Mouse (Mus musculus) gastrocnemius, adult 2 months (tissue): Measurements from ENCODE around the gene Nr2e1. TPM values are rescaled to one million over a fixed set of nuclear protein-coding genes. Genes with fewer than 3 reads are reported as not detected.
A peak's percentile ranks its signal among the peaks of the same experiment; 100 is the strongest.

Experiments used
- DNase-seq: peaks from one replicate; pipeline ENCODE4 v3.0.0; 2022
- H3K27ac ChIP-seq: fragments of 200-600 bp; 2 replicates; pipeline ENCODE4 v1.8.1; 2022; ENCODE audit warnings: mild to moderate bottlenecking
- H3K4me3 ChIP-seq: fragments of 200-600 bp; 2 replicates; pipeline ENCODE4 v1.8.1; 2022; ENCODE audit warnings: mild to moderate bottlenecking, moderate library complexity
- CTCF ChIP-seq: fragments of 200-600 bp; IDR thresholded peaks from 2 replicates; pipeline ENCODE4 v1.8.1; 2022; ENCODE audit warnings: antibody characterized with exemption, mild to moderate bottlenecking, moderate library complexity
- intact Hi-C: fragments of 180-260 bp; cut with DNase I; formaldehyde crosslinking; loops from one replicate; pipeline ENCODE4 v1.15.1; 2025
- long read RNA-seq, 2 experiments: library from polyadenylated mRNA; stranded (forward); transcript quantifications; one replicate each; pipeline ENCODE4 v2.0.0; 2021
- total RNA-seq, 2 experiments: library from RNA; stranded (reverse); gene quantifications; 2 replicates each; pipeline ENCODE4 v1.2.3; 2021

Nr2e1 gene
- not detected for total RNA-seq
- long read RNA-seq, experiment 1 = 0 reads
- long read RNA-seq, experiment 2 = 0 reads

DNA sequence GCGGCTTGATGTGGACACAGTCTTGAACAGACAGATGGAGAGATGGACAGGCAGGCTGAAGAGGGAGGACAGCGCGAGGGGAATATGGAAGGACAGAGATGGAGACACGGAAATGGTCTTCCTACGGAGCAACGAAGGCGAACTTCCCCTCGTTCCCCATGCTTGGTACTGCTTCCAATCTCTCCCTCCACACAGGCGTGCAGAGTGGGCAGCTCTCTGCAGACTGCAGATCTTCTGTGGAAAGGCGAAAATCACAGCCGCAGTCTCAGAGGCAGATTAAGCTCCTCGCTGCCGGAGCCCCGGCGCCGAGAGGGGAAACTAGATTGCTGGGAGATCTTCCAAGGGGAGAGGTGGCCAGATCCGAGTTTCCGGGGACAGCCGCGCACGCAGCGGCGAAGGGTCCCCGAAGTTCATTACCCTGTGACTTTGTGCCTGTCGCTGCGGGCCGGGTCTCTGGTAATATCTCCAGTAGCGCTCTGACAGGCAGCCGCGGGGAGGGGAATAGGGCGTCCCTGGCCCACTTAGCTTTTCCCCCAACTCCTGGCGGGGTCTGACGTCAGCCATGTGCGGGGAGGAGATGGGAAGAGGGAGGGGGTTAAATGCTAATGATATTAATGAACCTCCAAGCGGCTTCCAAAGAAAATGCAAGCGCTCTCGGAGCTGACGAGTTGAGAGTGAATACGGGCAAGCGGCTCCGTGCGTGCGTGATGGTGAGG lies at the start of gene Nr2e1, which contains the start of gene Ostm1:
TSS of gene Nr2e1 (minus strand) at position 476 of the 716 bp plus-strand sequence.
TSS of gene Ostm1 (plus strand) at position 666 of the 716 bp plus-strand sequence.
- H3K27ac ChIP-seq = no peak within 1 kb of the TSS
- TF ChIP-seq CTCF = no peak
- peak; percentile 28 for DNase-seq
- intact Hi-C loops = loop anchor here (5.0 kb wide), 1 partner anchor 49 kb away; no protein-coding TSS in a partner anchor
- peak within 1 kb of the TSS; percentile 58 for H3K4me3 ChIP-seq

DNA sequence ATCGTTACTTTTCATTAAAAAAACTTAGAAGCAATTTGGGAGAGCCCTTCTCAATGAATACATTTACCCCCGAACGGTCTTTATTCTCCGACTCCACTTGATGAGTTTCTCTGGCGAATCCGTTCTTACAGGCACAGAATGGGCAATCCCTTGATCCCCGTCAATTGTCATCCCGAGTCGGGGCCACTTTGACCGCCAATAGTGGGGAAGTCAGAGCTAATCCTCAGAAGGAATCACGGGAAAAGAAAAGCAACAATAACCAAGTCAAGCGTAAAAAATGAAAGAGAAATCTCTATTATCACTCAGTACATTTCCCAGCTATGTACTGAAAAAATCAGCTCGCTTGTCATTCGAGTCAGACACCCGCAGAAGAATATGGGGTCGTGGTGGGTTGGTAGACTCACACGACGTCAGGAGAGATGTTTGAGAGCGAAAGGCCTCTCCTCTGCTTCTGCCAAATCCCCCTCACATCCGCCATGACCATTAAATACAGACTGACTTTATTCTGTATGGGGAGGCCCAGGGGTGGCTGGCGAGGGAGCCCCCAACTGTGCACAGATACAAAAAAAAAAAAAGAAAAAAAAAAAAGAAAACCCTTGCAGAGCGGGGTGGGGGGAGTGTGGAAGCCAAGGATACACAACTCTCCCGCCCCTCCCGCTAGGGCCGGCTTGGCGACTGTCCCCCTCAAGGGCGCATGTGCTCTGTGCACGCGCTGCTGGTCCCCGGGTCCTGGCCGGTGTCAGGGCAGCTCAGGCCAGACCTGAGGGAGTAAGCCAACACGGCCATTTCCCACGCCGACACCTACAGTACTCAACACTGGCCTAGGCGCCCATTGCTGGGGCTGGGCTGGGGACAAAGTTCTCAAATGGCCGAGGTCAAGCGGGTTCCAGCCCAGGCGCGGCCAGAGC lies 49.3 kb upstream of the Nr2e1 start:
- intact Hi-C loops = loop anchor here (5.0 to 10.0 kb wide), 2 partner anchors 50 to 102 kb away; partner anchors contain the start of genes Nr2e1 and Ostm1
- Histone ChIP-seq H3K4me3 (peak overlapping the region; percentile 77), H3K27ac (no peak overlapping the region)
- no peak for TF ChIP-seq CTCF
- peak; percentile 26 for DNase-seq

DNA sequence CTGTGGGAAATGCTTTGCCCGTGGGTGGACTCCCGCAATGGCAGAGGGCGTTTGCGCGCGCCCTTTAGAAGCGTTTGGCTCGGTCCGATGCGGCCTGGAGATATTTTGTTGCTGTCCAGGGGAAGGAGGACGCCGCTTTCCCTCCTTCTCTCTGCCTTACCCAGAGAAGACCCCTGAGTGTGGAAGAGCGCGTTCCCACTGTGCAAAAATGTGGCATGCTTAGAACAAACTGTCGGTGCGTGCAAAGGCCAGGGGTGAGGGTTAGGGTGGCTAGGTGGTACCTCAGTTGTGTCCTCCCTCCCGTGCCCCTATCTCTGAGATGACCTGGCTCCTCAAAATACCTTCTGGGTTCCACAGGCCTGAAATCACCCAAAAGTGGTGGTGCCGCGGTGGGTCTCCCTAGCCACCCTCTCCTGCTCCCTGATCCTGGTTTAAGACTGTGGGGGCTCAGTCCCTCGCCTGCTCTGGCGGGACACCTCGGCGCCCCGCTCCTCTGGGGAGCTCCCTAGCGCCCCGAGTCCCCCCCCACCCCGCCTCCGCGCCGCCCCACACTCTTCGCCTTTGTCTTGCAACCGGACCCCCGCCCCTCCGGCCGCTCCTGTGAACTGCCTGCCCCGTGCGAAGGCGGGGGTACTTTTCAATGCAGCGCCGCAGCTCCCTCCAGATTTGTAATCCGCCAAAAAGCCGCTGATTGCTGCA lies 48.5 kb upstream of the Nr2e1 start:
- intact Hi-C loops = loop anchor here (5.0 to 10.0 kb wide), 2 partner anchors 50 to 103 kb away; partner anchors contain the start of genes Nr2e1 and Ostm1
- Histone ChIP-seq H3K27ac (no peak overlapping the region), H3K4me3 (peak overlapping the region; percentile 77)
- no peak for DNase-seq
- no peak for TF ChIP-seq CTCF

DNA sequence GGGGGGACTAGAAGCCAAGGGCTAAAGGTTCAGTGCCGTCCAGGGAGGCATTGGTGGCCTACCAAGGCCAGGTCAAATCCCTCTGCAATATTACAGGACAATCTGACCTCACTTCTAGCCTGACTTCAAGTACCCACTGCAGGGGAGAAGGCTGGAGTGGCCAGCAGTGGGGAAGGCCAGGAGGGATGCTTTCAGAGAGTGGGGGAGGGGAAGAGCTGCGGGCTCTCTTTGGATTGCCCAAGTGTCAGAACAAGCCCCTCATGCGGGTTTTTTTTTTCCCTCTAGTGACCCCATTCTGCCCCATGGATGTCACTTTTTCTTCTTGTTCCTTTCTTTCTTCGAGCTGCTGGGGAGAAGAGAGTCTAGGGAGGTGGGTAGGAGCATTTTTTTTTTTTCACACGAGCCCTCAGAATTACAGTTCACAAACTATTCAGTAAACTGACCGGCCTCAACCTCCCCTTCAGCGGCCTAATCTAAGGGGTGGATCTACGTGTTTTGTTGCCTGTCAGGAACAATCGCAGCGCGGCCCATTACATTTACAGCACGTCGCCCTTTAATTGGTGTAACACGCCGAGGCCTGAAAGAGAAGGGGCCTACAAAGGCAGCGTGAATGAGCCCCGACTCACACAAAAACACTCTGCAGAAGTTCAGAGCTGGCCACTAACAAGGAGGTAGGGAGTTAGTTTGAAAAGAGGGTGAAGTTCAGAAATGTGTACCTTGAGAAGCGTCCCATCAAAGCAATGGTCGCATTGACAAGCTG lies 47.3 kb upstream of the Nr2e1 start:
- intact Hi-C loops = loop anchor here (5.0 to 10.0 kb wide), 2 partner anchors 48 to 104 kb away; partner anchors contain the start of genes Nr2e1 and Ostm1
- Histone ChIP-seq H3K27ac (no peak overlapping the region), H3K4me3 (no peak overlapping the region)
- DNase-seq = no peak
- no peak for TF ChIP-seq CTCF

DNA sequence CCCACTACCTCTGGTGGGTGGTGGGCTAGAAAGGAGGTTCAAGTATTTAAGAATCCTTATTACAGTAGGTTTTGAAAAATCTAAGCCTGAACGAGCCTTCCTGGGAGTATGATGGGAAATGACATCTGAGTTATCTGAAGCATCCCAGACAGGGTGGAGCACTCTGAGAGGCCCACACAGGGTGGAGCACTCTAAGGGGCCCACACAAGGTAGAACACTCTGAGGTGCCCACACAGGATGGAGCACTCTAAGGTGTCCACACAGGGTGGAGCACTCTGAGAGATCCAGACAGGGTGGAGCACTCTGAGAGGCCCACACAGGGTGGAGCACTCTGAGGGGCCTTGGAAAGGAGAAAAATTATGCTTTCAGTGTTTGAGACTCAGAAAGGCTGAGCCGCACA lies 42.5 kb upstream of the Nr2e1 start:
- intact Hi-C loops = no loop called here
- Histone ChIP-seq H3K4me3 (no peak overlapping the region), H3K27ac (no peak overlapping the region)
- TF ChIP-seq CTCF = no peak
- DNase-seq = no peak

DNA sequence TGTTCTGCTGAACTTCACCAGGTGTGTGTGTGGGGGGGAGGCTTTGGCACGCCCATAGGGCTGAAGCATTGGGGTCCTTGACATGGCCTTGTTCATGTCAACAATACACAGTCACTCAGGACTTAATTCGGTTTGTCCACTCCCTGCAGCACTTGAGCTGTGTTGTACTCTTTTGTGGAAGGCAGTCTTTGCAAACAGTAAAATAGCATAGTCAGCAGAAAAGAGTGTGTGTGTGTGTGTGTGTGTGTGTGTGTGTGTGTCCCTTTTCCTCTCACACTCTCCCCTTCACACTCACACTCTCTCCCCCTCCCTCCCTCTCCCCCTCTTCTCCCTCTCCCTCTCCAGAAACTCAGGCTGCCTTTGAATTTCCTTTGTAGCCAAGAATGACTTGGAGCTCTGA lies 34.9 kb upstream of the Nr2e1 start:
- H3K27ac ChIP-seq = no peak overlapping the region
- DNase-seq = no peak
- TF ChIP-seq CTCF = no peak
- no peak overlapping the region for H3K4me3 ChIP-seq
- intact Hi-C loops = no loop called here

DNA sequence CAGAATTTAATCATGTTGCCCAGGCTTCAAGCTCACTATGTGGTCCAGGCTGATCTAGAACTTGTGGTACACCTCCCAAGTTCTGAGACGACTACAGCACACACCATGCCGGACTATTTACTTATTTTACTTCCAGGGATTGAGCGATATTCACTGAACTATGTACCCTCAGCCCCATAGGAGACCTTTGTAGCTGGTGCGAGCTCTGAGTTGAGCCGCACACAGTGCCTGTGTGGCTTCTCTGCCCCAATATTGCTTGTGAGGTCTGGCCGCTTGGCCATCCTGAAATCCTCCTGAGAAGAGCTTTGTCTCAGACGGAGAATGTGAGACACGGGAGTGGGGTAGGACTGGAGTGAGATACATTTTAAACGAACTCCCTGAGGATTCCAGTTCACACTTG lies 31.3 kb upstream of the Nr2e1 start:
- H3K27ac ChIP-seq = no peak overlapping the region
- intact Hi-C loops = no loop called here
- TF ChIP-seq CTCF = no peak
- H3K4me3 ChIP-seq = no peak overlapping the region
- no peak for DNase-seq

DNA sequence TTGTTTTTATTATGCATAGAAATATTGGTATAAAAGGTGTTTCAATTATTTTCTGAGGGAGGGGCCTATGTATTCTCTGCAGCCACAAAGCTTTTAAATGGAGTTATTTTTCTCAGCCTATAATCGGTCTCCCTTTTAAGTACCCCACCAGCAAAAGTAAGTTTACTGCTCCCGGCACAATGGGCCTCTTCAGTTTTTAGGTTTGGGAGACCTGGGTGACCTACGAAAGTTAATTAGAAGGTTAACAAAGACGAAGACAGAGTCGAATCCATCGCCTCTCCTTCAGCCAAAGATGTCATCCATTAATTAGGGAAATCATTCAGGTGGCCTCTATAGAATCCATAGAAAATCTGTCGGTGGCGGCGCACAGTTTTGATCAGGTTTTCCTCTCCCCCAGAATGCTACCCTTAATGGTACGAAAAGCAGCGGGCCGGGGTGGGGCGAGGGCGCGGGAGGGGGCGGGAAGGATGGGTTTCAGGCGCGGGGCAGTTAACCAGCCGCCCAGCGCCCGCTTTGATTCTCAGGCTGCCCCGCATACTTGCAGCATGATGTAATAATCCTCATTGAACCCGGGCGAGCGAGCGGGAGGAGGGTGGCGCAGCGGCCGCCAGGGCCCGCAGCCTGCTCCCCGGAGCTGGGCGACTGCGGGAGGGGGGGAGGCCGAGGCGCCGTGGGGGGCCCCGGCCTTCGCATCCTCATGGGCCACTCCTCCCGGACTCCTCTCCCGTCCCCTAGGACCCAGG lies 30.4 kb upstream of the Nr2e1 start:
- no peak overlapping the region for H3K27ac ChIP-seq
- intact Hi-C loops = no loop called here
- TF ChIP-seq CTCF = no peak
- peak overlapping the region; percentile 63 for H3K4me3 ChIP-seq
- peak; percentile 38 for DNase-seq

DNA sequence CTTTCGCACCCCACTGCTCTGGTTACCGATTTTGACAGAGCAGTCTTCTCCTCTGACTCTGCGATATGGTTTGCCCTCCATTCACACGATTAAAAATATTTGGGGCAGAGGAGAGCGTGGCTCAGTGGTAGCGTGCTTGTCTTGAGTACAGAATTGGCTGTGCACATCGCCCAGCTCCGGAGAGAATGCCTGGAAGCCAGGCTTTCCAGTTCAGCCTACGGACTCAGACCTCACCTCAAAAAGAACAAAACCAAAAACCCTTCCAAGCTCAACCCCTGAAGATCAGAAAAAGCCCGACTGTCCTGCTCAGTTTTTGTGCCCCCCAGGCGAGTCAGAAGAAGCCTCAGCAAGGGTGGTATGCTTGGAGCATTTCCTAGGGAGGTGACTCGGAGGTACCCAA lies 29.6 kb upstream of the Nr2e1 start:
- TF ChIP-seq CTCF = no peak
- intact Hi-C loops = no loop called here
- no peak overlapping the region for H3K27ac ChIP-seq
- no peak overlapping the region for H3K4me3 ChIP-seq
- no peak for DNase-seq

DNA sequence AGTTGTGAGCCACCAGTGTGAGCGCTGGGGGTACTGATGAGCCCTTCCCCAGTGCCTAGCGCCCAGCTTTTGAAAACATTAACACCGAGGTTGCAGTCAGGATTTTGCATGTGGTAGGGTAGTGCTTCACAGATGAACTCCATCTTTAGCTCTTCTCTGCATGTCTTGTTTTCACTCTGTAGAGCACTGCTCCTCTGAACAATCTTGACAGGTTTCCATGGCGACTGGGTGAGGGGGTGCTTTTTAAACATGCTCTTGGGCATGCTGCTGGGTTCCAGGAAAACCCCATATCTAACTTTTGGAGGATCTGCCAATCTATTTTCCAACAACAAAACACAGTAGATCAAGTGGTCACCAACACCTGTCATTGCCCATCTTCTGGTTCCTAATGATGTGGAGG lies 23.3 kb upstream of the Nr2e1 start:
- Histone ChIP-seq H3K4me3 (no peak overlapping the region), H3K27ac (no peak overlapping the region)
- no peak for TF ChIP-seq CTCF
- intact Hi-C loops = no loop called here
- no peak for DNase-seq

DNA sequence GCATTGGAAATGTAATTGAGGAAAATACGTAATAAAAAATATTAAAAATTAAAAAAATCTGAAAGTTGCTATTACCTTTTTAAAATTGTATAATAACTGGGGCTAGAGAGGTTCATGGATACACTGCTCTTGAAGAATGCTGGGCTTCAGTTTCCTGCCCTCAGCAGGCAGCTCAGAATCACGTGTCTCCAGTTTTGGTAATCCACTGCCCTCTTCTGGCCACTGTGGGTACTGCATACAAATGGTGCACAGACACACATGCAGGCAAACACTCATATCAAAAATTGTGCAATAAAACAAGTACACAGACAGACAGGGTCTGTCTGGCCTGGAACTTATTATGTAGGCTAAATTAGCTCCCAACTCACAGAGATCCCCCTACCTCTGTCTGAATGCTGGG lies 21.4 kb upstream of the Nr2e1 start:
- intact Hi-C loops = no loop called here
- H3K27ac ChIP-seq = no peak overlapping the region

More for the DNA sequence above, 21.4 kb upstream of the Nr2e1 start:
- DNase-seq = no peak
- peak; percentile 42 for TF ChIP-seq CTCF
- H3K4me3 ChIP-seq = no peak overlapping the region
